Mouse (Mus musculus) small intestine, adult 2 months (tissue): Measurements from ENCODE around the gene Zfp853.

ENCODE experiments used
- CTCF ChIP-seq: fragments of 200-500 bp; IDR thresholded peaks from 2 replicates; pipeline ENCODE4 v1.5.1; 2012; ENCODE audit warnings: low read depth, mild to moderate bottlenecking, control low read depth, inconsistent platforms, low read length, moderate library complexity, mixed read lengths; ENCODE audit not compliant: insufficient replicate concordance, insufficient read length; ENCODE audit errors: extremely low read depth
- POLR2A ChIP-seq: fragments of 200-500 bp; IDR thresholded peaks from 2 replicates; pipeline ENCODE4 v1.6.1; 2012; ENCODE audit warnings: low read depth, mild to moderate bottlenecking, control low read depth, inconsistent platforms, low read length, moderate library complexity

DNA sequence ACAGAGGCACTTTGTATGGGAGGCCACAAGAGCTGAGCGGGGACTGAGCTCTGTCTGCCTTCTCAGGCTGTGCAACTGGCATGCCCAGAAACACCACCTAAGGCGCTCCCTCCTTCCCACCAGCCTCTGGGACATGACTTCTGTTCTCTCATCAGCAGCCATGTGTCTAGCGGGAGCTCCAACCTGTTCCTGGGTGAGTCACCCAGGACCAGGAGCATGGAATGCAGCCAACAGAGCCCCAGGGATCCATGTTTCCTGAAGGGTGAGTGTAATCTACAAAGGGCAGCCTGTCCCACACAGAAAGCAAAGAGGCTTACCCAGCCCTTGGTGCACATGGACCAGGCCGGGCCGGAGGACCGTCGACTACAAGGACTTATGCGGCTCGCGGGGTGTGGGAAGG is 28.7 kb downstream of the Zfp853 start:
- no peak for TF ChIP-seq CTCF
- no peak for TF ChIP-seq POLR2A
